Mouse (Mus musculus) G1E (cell line): ENCODE measurements around the gene Slc38a2. TPM values are rescaled to one million over a fixed set of nuclear protein-coding genes. Genes with fewer than 3 reads are reported as not detected.

Source experiments
- ATAC-seq: 2 replicates; pipeline ENCODE4 v1.8.0; 2016; ENCODE audit warnings: mild to moderate bottlenecking; ENCODE audit not compliant: insufficient number of reproducible peaks, poor library complexity, low FRiP score, severe bottlenecking; ENCODE audit errors: extremely low read depth
- DNase-seq: peaks from one replicate; pipeline ENCODE4 v3.0.0; 2012; ENCODE audit warnings: low spot score
- H3K27me3 ChIP-seq: 2 replicates; pipeline ENCODE4 v1.6.1; 2012; ENCODE audit warnings: mild to moderate bottlenecking, low read length, inconsistent platforms; ENCODE audit not compliant: insufficient read depth
- H3K36me3 ChIP-seq: replicated peaks from 2 replicates; pipeline ENCODE3; 2012; ENCODE audit warnings: mild to moderate bottlenecking, inconsistent platforms
- H3K4me1 ChIP-seq: 2 replicates; pipeline ENCODE4 v1.6.1; 2012; ENCODE audit warnings: low read depth, low read length, inconsistent platforms, mixed read lengths; ENCODE audit not compliant: insufficient read depth
- H3K4me3 ChIP-seq: 2 replicates; pipeline ENCODE4 v1.5.1; 2012; ENCODE audit warnings: low read depth, mild to moderate bottlenecking, inconsistent platforms, low read length, moderate library complexity, mixed read lengths
- H3K9me3 ChIP-seq: replicated peaks from 2 replicates; pipeline ENCODE4 v1.6.1; 2012; ENCODE audit warnings: inconsistent platforms
- CTCF ChIP-seq: IDR thresholded peaks from 2 replicates; pipeline ENCODE4 v1.5.1; 2012; ENCODE audit warnings: low read depth, low read length, inconsistent platforms, mixed read lengths
- GATA1 ChIP-seq: IDR thresholded peaks from 2 replicates; pipeline ENCODE4 v1.6.1; 2012; ENCODE audit warnings: borderline replicate concordance, low read length, inconsistent platforms, mixed read lengths
- GATA2 ChIP-seq: IDR thresholded peaks from 2 replicates; pipeline ENCODE4 v1.6.1; 2012; ENCODE audit warnings: low read depth, low read length, inconsistent platforms, borderline replicate concordance
- POLR2AphosphoS5 ChIP-seq: IDR thresholded peaks from 2 replicates; pipeline ENCODE4 v1.6.1; 2012; ENCODE audit warnings: low read depth, low read length, inconsistent platforms; ENCODE audit not compliant: insufficient replicate concordance
- TAL1 ChIP-seq: conservative IDR thresholded peaks from 2 replicates; pipeline ENCODE4 v1.6.1; 2012; ENCODE audit warnings: low read depth, low read length, inconsistent platforms, mixed read lengths
- polyA plus RNA-seq: library from polyadenylated mRNA; stranded (reverse); fragments of >175 nt; gene quantifications from 2 replicates; pipeline ENCODE4 v1.2.3, GENCODE M21; 2012
- total RNA-seq, 2 experiments: library from RNA; stranded (forward) in 1 of 2; stranded (reverse) in 1 of 2; fragments of 200-1000 nt in 1 of 2; fragments of >200 nt in 1 of 2; fragmentation: Nextera tagmentation in 1 of 2; gene quantifications; 2 replicates each; pipeline ENCODE4 v1.2.3; 2014 to 2017

Gene Slc38a2
- total and polyA plus RNA-seq, 3 experiments = 24.1 to 146 (median 104) TPM

- H3K36me3 ChIP-seq = no peaks in the 10 kb centered on the region
- DNase-seq (no peak), ATAC-seq (no peak)
- no peak for TF ChIP-seq TAL1
- no peak for TF ChIP-seq GATA1
- no peaks in the 10 kb centered on the region for H3K27me3 ChIP-seq
- peaks cover 11% of the 10 kb centered on the region for H3K9me3 ChIP-seq
- no peaks in the 10 kb centered on the region for H3K4me1 ChIP-seq
- H3K4me3 ChIP-seq = no peak overlapping the region
Measured at GRCm38 (mm10) chr15:96744153-96744881, 44.8 kb upstream of the Slc38a2 start.

GRCm38 (mm10) chr15:96743257-96743656, 43.7 kb upstream of the Slc38a2 start:
- ATAC-seq (no peak), DNase-seq (no peak)
- no peak for TF ChIP-seq GATA2
- no peak for TF ChIP-seq POLR2AphosphoS5
- no peak for TF ChIP-seq GATA1
- TF ChIP-seq CTCF = no peak
- TF ChIP-seq TAL1 = no peak
- Histone ChIP-seq H3K4me1 (no peaks in the 10 kb centered on the region), H3K4me3 (no peak overlapping the region), H3K36me3 (no peaks in the 10 kb centered on the region), H3K27me3 (peaks cover 2% of the 10 kb centered on the region; the same call in 1 of the 2 replicates), H3K9me3 (peaks cover 11% of the 10 kb centered on the region)

- H3K36me3 ChIP-seq = no peaks in the 10 kb centered on the region
- H3K27me3 ChIP-seq = peaks cover 2% of the 10 kb centered on the region; the same call in 1 of the 2 replicates
- TF ChIP-seq TAL1 (no peak), CTCF (no peak), GATA1 (no peak), GATA2 (no peak), POLR2AphosphoS5 (no peak)
- H3K4me3 ChIP-seq = no peak overlapping the region
- no peaks in the 10 kb centered on the region for H3K4me1 ChIP-seq
- no peak for DNase-seq
- no peak for ATAC-seq
- peaks cover 9% of the 10 kb centered on the region for H3K9me3 ChIP-seq
Measured at GRCm38 (mm10) chr15:96742591-96743241, 43.2 kb upstream of the Slc38a2 start.

GRCm38 (mm10) chr15:96740865-96741561, 41.5 kb upstream of the Slc38a2 start:
- no peak for DNase-seq
- Histone ChIP-seq H3K4me3 (no peak overlapping the region), H3K4me1 (no peaks in the 10 kb centered on the region)

GRCm38 (mm10) chr15:96740091-96740490, 40.6 kb upstream of the Slc38a2 start:
- H3K4me3 ChIP-seq = no peak overlapping the region
- H3K27me3 ChIP-seq = peaks cover 2% of the 10 kb centered on the region; the same call in 1 of the 2 replicates
- DNase-seq (no peak), ATAC-seq (peak; percentile 43; the same call in 1 of the 2 replicates)
- TF ChIP-seq GATA1 (no peak), GATA2 (no peak), POLR2AphosphoS5 (no peak), CTCF (no peak), TAL1 (no peak)
- no peaks in the 10 kb centered on the region for H3K36me3 ChIP-seq
- peaks cover 19% of the 10 kb centered on the region for H3K9me3 ChIP-seq
- H3K4me1 ChIP-seq = no peaks in the 10 kb centered on the region

More at GRCm38 (mm10) chr15:96740865-96741561, 41.5 kb upstream of the Slc38a2 start:
- Histone ChIP-seq H3K36me3 (no peaks in the 10 kb centered on the region), H3K27me3 (peaks cover 2% of the 10 kb centered on the region; the same call in 1 of the 2 replicates), H3K9me3 (peaks cover 17% of the 10 kb centered on the region)
- TF ChIP-seq GATA1 = no peak
- no peak for TF ChIP-seq GATA2
- no peak for TF ChIP-seq POLR2AphosphoS5
- no peak for TF ChIP-seq CTCF
- TF ChIP-seq TAL1 = no peak
- no peak for ATAC-seq
